Mouse (Mus musculus): ENCODE data around the gene Yars.

GRCm38 (mm10) chr4:129151276-129151811 is 38.2 kb upstream of the Yars start:
- no peak for TF ChIP-seq CTCF (IDR thresholded peaks at IDR 0.05 in 2 of 3, conservative IDR thresholded peaks at IDR 0.05 in 1 of 3; ENCODE audit: control insufficient read depth in 1 of 3, insufficient read depth in 1 of 3, low read depth in 2 of 3, low read length in 3 of 3, poor library complexity in 1 of 3, severe bottlenecking in 1 of 3)
- TF ChIP-seq POLR2A (IDR thresholded peaks at IDR 0.05; ENCODE audit: control insufficient read depth in 1 of 2, insufficient read depth in 1 of 2, low read depth in 1 of 2, low read length in 2 of 2, poor library complexity in 1 of 2) = no peak
- TF ChIP-seq MYC (IDR thresholded peaks at IDR 0.05; ENCODE audit: low read depth, low read length) = no peak
- TF ChIP-seq MAFK (IDR thresholded peaks at IDR 0.05; ENCODE audit: borderline replicate concordance, low read depth, low read length) = no peak
- TF ChIP-seq CHD2 (IDR thresholded peaks at IDR 0.05; ENCODE audit: low read length) = no peak
- TF ChIP-seq GATA1 (IDR thresholded peaks at IDR 0.05; ENCODE audit: low read depth, low read length) = no peak

All from MEL (cell line).